Mouse (Mus musculus): ENCODE data around the gene Adcy3. TPM values are rescaled to one million over a fixed set of nuclear protein-coding genes. Genes with fewer than 3 reads are reported as not detected.

Adcy3 gene
- total and polyA plus RNA-seq, 3 experiments, result 0.13 to 0.34 (median 0.13) TPM

DNA sequence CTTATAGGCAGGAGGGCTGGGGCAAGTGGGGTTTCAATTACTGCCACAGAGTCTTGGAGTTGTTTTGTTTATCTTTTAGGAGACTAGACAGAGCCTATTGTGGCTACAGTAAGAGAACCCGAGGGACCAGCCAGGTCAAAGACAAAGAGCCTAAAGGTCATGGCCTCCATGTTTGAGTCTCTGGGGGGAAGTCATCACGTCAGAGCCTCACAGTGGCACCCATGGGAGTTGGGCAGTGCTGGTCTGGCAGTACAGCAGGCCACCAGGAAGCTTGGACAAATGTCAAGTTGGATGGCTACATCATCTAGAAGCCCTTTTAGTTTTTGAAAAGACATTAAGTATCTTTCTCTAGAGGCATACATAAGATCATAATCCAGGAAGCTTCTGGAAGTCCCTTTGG, 30.0 kb downstream of the Adcy3 start:
- no peaks in the 10 kb centered on the region for H3K27me3 ChIP-seq (replicated peaks)
- TF ChIP-seq HCFC1 (IDR thresholded peaks at IDR 0.05; ENCODE audit: low read depth, low read length), result no peak
- TF ChIP-seq UBTF (IDR thresholded peaks at IDR 0.05; ENCODE audit: low read depth, low read length), result no peak
- no peak for TF ChIP-seq ZNF384 (IDR thresholded peaks at IDR 0.05; ENCODE audit: low read depth, low read length)
- no peak for TF ChIP-seq USF1 (IDR thresholded peaks at IDR 0.05; ENCODE audit: low read depth, low read length)
- no peak for TF ChIP-seq ETS1 (conservative IDR thresholded peaks at IDR 0.05; ENCODE audit: low read depth, low read length)
- no peak for TF ChIP-seq ZKSCAN1 (IDR thresholded peaks at IDR 0.05; ENCODE audit: borderline replicate concordance, low read depth, low read length)
- TF ChIP-seq MAFK (IDR thresholded peaks at IDR 0.05; ENCODE audit: insufficient replicate concordance, low read length), result no peak
- no peak for TF ChIP-seq POLR2AphosphoS2 (IDR thresholded peaks at IDR 0.05; ENCODE audit: low read depth, low read length)
- TF ChIP-seq TCF12 (IDR thresholded peaks at IDR 0.05; ENCODE audit: low read depth, low read length), result no peak
- TF ChIP-seq MAX (IDR thresholded peaks at IDR 0.05; ENCODE audit: low read length), result no peak
- no peak for TF ChIP-seq RAD21 (IDR thresholded peaks at IDR 0.05; ENCODE audit: low read depth, low read length)
- TF ChIP-seq ZC3H11A (IDR thresholded peaks at IDR 0.05; ENCODE audit: low read depth, low read length), result no peak
- TF ChIP-seq MAZ (IDR thresholded peaks at IDR 0.05; ENCODE audit: low read depth, low read length), result no peak
- no peak for TF ChIP-seq IRF4 (IDR thresholded peaks at IDR 0.05; ENCODE audit: low read depth, low read length)
- TF ChIP-seq CTCF (conservative IDR thresholded peaks at IDR 0.05 in 1 of 2, IDR thresholded peaks at IDR 0.05 in 1 of 2; ENCODE audit: low read depth in 2 of 2, low read length in 2 of 2), result no peak
- TF ChIP-seq KAT2A (IDR thresholded peaks at IDR 0.05; ENCODE audit: insufficient replicate concordance, low read length), result no peak
- TF ChIP-seq JUND (conservative IDR thresholded peaks at IDR 0.05; ENCODE audit: low read depth, low read length), result no peak
- TF ChIP-seq JUN (IDR thresholded peaks at IDR 0.05; ENCODE audit: insufficient read depth, low read depth, low read length), result no peak
- no peak for TF ChIP-seq SIN3A (IDR thresholded peaks at IDR 0.05; ENCODE audit: low read length)
- no peak overlapping the region for H3K9ac ChIP-seq (ENCODE audit: insufficient read depth, low read depth)
- no peaks in the 10 kb centered on the region for H3K36me3 ChIP-seq (replicated peaks in 1 of 2; ENCODE audit: control insufficient read depth in 1 of 2, insufficient read depth in 1 of 2, low read length in 1 of 2)
- no peak overlapping the region for H3K4me3 ChIP-seq (replicated peaks in 1 of 3; ENCODE audit: low read depth in 2 of 3, low read length in 2 of 3, poor library complexity in 1 of 3)
- H3K4me2 ChIP-seq (ENCODE audit: insufficient read depth, low read depth, poor library complexity, severe bottlenecking), result no peak overlapping the region
- H3K9me3 ChIP-seq (replicated peaks; ENCODE audit: low read length), result no peaks in the 10 kb centered on the region
- no peaks in the 10 kb centered on the region for H3K4me1 ChIP-seq (ENCODE audit: control insufficient read depth in 1 of 2, insufficient read depth in 2 of 2)
- no peak overlapping the region for H3K27ac ChIP-seq (ENCODE audit: insufficient read depth, low read depth)
- in situ Hi-C loops (cut with MboI; ENCODE audit: low pct_ligation_motif_present, low pct_unique_long_range_greater_than_20kb, low sequenced_read_pairs) (no loop called here), dilution Hi-C loops (cut with MboI; ENCODE audit: extremely low pct_ligation_motif_present, extremely low pct_unique_long_range_greater_than_20kb, low sequenced_read_pairs) (no loop called here)
- DNase-seq (ENCODE audit: extremely low read depth), result no peak
- no peaks in the 10 kb centered on the region for H3K79me2 ChIP-seq (replicated peaks; ENCODE audit: control insufficient read depth, extremely low read depth, insufficient read depth, poor library complexity, severe bottlenecking)

DNA sequence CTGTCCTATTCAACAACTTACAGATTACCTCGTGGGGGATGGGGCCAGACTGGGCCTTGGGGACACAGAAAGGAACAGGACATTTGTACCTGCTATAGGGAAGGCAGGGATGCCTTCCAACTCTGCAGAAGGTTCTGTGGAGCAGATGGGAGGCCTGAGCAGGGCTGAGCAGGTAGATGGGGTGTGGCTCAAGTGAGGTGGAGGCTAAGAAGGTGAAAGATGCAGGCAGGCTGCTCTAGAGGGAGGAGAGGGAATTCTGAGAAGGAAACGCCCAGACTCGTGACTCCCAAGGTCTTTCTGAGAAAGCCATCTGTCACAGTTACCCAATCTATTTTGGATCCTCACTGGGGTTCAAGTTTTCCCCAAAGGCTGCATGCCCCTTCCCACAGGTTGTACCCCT, 34.1 kb downstream of the Adcy3 start:
- H3K4me3 ChIP-seq (replicated peaks in 1 of 3; ENCODE audit: low read depth in 2 of 3, low read length in 2 of 3, poor library complexity in 1 of 3), result no peak overlapping the region
- in situ Hi-C loops (cut with MboI; ENCODE audit: low pct_ligation_motif_present, low pct_unique_long_range_greater_than_20kb, low sequenced_read_pairs) (no loop called here), dilution Hi-C loops (cut with MboI; ENCODE audit: extremely low pct_ligation_motif_present, extremely low pct_unique_long_range_greater_than_20kb, low sequenced_read_pairs) (no loop called here)
- H3K27ac ChIP-seq (ENCODE audit: insufficient read depth, low read depth), result no peak overlapping the region
- no peaks in the 10 kb centered on the region for H3K4me1 ChIP-seq (ENCODE audit: control insufficient read depth in 1 of 2, insufficient read depth in 2 of 2)
- no peak for TF ChIP-seq UBTF (IDR thresholded peaks at IDR 0.05; ENCODE audit: low read depth, low read length)
- TF ChIP-seq MEF2A (IDR thresholded peaks at IDR 0.05; ENCODE audit: borderline replicate concordance, low read depth, low read length), result no peak
- TF ChIP-seq SIN3A (IDR thresholded peaks at IDR 0.05; ENCODE audit: low read length), result no peak
- no peak overlapping the region for H3K4me2 ChIP-seq (ENCODE audit: insufficient read depth, low read depth, poor library complexity, severe bottlenecking)
- no peaks in the 10 kb centered on the region for H3K36me3 ChIP-seq (replicated peaks in 1 of 2; ENCODE audit: control insufficient read depth in 1 of 2, insufficient read depth in 1 of 2, low read length in 1 of 2)
- H3K9ac ChIP-seq (ENCODE audit: insufficient read depth, low read depth), result no peak overlapping the region
- H3K9me3 ChIP-seq (replicated peaks; ENCODE audit: low read length), result no peaks in the 10 kb centered on the region
- no peaks in the 10 kb centered on the region for H3K27me3 ChIP-seq (replicated peaks)
- DNase-seq (ENCODE audit: extremely low read depth), result no peak
- H3K79me2 ChIP-seq (replicated peaks; ENCODE audit: control insufficient read depth, extremely low read depth, insufficient read depth, poor library complexity, severe bottlenecking), result no peaks in the 10 kb centered on the region

Measured in CH12.LX (cell line).